Mouse (Mus musculus) hindbrain, embryonic 16.5 days (tissue): ENCODE measurements at regions not wholly inside any gene's neighbourhood (a gene's known extent, or its start where the extent isn't known, plus 50 kb on each side); places are given as distances from the start of the nearest gene placed in this dataset. TPM values are rescaled to one million over a fixed set of nuclear protein-coding genes. Genes with fewer than 3 reads are reported as not detected.
A peak's percentile ranks its signal among the peaks of the same experiment; 100 is the strongest.

ENCODE experiments used
- ATAC-seq: fragments of 200-750 bp; cut with Nextera tagmentation; 2 replicates; pipeline ENCODE4 v1.8.0; 2017; ENCODE audit warnings: moderate TSS enrichment, moderate library complexity
- H3K27ac ChIP-seq: fragments of 300-500 bp; sonication (generic); 2 replicates; pipeline ENCODE4 v1.5.1; 2014; ENCODE audit warnings: low read depth, mild to moderate bottlenecking, control low read depth, low read length, moderate library complexity
- H3K27me3 ChIP-seq: fragments of 300-500 bp; sonication (generic); replicated peaks from 2 replicates; pipeline ENCODE4 v1.6.1; 2014; ENCODE audit warnings: low read length; ENCODE audit not compliant: control insufficient read depth, insufficient read depth
- H3K36me3 ChIP-seq: fragments of 300-500 bp; sonication (generic); 2 replicates; pipeline ENCODE4 v1.6.1; 2014; ENCODE audit warnings: mild to moderate bottlenecking, low read length, moderate library complexity, mixed read lengths; ENCODE audit not compliant: control insufficient read depth, insufficient read depth
- H3K4me1 ChIP-seq: fragments of 300-500 bp; sonication (generic); 2 replicates; pipeline ENCODE4 v1.6.1; 2014; ENCODE audit warnings: low read depth, low read length; ENCODE audit not compliant: control insufficient read depth, insufficient read depth
- H3K4me2 ChIP-seq: fragments of 300-500 bp; sonication (generic); 2 replicates; pipeline ENCODE4 v1.6.1; 2014; ENCODE audit warnings: mild to moderate bottlenecking, low read length, control low read depth, moderate library complexity
- H3K4me3 ChIP-seq: fragments of 300-500 bp; sonication (generic); 2 replicates; pipeline ENCODE4 v1.5.1; 2014; ENCODE audit warnings: mild to moderate bottlenecking, low read length, control low read depth, moderate library complexity
- H3K9ac ChIP-seq: fragments of 300-500 bp; sonication (generic); 2 replicates; pipeline ENCODE4 v1.6.1; 2014; ENCODE audit warnings: low read depth, mild to moderate bottlenecking, control low read depth, low read length, moderate library complexity
- H3K9me3 ChIP-seq: fragments of 300-500 bp; sonication (generic); 2 replicates; pipeline ENCODE4 v1.6.1; 2014; ENCODE audit warnings: mild to moderate bottlenecking, low read length, moderate library complexity; ENCODE audit not compliant: control insufficient read depth
- WGBS: fragments of 180-500 bp; shearing (Covaris S2); extraction: QIAGEN DNeasy Blood & Tissue Kit; methylation state at CpG from one replicate; pipeline ENCODE4 v1.1.7; 2014; 5-methylcytosine and 5-hydroxymethylcytosine counted together
- microRNA-seq: library from miRNA; unstranded; fragments of <30 nt; microRNA quantifications from one replicate; pipeline ENCODE4, GENCODE M21; 2017

DNA sequence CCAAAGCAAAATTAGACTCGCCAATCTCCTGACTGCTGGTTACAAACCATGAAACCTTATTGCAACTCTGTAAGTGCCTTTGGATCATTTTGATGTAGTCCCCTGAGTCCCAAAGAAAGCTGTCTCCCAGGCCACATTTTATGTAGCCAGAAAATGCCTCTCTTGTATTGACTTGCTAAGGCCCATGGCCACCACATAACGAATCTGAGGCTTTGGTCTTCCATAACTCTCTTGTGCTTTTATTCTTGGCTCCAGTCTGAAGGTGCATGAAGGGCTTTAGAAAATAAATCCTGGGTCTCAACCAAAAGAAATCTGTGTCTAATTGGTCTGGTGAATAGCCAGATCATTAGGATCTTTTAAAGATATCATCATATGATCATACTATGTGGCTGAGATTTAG is 77.3 kb upstream of the Gm11146 start:
- peaks cover 4% of the 10 kb centered on the region for H3K4me1 ChIP-seq
- 0 out of 2 replicates have a peak, but pooled peaks have one; percentile 24 for ATAC-seq
- no peak overlapping the region for H3K4me2 ChIP-seq
- no peak overlapping the region for H3K9ac ChIP-seq
- no peaks in the 10 kb centered on the region for H3K36me3 ChIP-seq
- no peaks in the 10 kb centered on the region for H3K9me3 ChIP-seq
- H3K27me3 ChIP-seq = no peaks in the 10 kb centered on the region
- 39% methylated on average over 2 of the region's 2 CpGs for WGBS
- H3K4me3 ChIP-seq = no peak overlapping the region
- no peak overlapping the region for H3K27ac ChIP-seq

- H3K9me3 ChIP-seq = no peaks in the 10 kb centered on the region
- no peak overlapping the region for H3K27ac ChIP-seq
- H3K4me1 ChIP-seq = peaks cover 4% of the 10 kb centered on the region
- no peak overlapping the region for H3K4me2 ChIP-seq
- H3K9ac ChIP-seq = no peak overlapping the region
- H3K36me3 ChIP-seq = no peaks in the 10 kb centered on the region
- no peak for ATAC-seq
- 53% methylated on average over 2 of the region's 2 CpGs for WGBS
- no peak overlapping the region for H3K4me3 ChIP-seq
- no peaks in the 10 kb centered on the region for H3K27me3 ChIP-seq
Measured at GRCm38 (mm10) chr16:77676805-77677204, 74.9 kb upstream of the Gm11146 start.

DNA sequence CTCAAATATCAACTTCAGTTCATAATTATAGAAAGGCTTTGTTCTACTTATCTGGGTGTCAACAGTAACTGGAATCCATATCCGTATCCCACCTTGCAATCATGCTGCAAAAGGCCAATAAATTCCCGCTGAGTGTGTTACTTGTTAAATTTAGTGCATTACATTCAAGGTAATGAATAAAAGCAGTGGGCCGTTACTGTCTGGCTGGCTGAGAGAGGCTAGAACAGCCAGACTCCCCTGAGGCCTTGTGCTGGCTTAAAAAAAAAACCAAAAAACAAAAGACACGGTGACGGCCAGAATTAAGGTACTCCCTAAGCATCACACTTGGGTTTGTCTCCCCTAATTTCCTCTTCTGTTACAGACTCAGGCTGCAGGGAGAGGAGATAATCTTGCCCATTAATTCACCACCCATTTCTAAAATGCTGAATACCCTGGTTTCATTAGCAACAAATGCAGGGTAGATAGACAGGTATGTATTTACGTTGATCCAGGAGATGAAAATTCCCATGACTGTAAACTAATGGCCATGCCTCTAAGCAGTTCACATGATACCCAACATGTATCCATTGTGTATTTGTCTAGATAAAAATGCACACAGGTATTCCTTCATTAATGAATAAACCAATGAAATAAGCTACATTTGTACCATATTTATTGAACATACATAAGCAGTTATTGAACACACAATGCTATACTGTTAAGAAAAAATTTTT is 74.1 kb upstream of the Gm11146 start:
- peaks cover 4% of the 10 kb centered on the region for H3K4me1 ChIP-seq
- no peak overlapping the region for H3K9ac ChIP-seq
- H3K27me3 ChIP-seq = no peaks in the 10 kb centered on the region
- peak overlapping the region; percentile 66 for H3K27ac ChIP-seq
- no peaks in the 10 kb centered on the region for H3K36me3 ChIP-seq
- no peak overlapping the region for H3K4me3 ChIP-seq
- 32% methylated on average over 6 of the region's 6 CpGs for WGBS
- peak; percentile 56 for ATAC-seq
- no peak overlapping the region for H3K4me2 ChIP-seq
- no peaks in the 10 kb centered on the region for H3K9me3 ChIP-seq

DNA sequence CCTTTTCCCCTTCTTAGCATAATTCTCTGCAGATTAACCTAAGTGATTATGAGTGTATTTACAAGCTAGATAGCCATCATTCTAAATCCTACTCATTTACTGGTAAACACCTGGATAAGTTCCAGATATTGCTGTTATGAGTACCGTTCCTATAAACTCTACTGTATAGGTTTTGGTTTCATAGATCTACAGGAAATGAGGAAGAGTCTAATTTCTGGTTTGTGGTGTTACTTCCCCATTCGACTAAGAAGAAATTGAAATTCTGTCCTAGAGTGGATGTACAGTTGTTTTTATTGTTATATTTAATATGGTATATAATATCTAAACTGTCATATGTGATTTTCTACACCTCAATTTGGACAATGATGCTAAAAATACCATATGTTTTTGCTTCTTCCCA is 69.4 kb upstream of the Gm11146 start:
- H3K27me3 ChIP-seq = no peaks in the 10 kb centered on the region
- no peak overlapping the region for H3K4me3 ChIP-seq
- H3K36me3 ChIP-seq = no peaks in the 10 kb centered on the region; the same call in 1 of the 2 replicates
- WGBS = 96% methylated on average over 2 of the region's 2 CpGs
- no peak overlapping the region for H3K27ac ChIP-seq
- no peak overlapping the region for H3K9ac ChIP-seq
- H3K4me1 ChIP-seq = peaks cover 4% of the 10 kb centered on the region
- H3K9me3 ChIP-seq = no peaks in the 10 kb centered on the region
- no peak overlapping the region for H3K4me2 ChIP-seq
- ATAC-seq = no peak

DNA sequence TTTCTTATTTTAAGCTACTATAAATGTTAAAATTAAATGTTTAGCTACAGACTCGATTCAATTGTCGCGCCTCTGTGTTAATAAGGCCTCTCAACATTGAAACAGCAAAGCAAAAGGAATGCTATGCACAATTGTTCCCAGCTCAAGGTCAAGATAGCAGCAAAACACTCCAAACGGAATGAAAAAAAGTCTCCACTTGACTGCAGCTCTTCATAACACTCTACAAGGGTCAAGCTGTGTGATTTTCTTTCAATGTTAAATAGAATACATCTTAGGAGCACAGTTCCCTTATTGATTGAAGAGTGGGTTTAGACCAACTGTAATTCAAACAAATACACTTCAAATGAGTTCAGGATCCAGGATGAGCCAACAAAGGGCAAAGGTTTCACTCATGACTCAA is 63.9 kb upstream of the Gm11146 start:
- Histone ChIP-seq H3K4me3 (no peak overlapping the region), H3K27ac (no peak overlapping the region; the same call in 1 of the 2 replicates), H3K27me3 (no peaks in the 10 kb centered on the region), H3K4me1 (peaks cover 23% of the 10 kb centered on the region), H3K36me3 (no peaks in the 10 kb centered on the region; the same call in 1 of the 2 replicates), H3K9me3 (no peaks in the 10 kb centered on the region), H3K9ac (no peak overlapping the region), H3K4me2 (no peak overlapping the region)
- 79% methylated on average over 4 of the region's 4 CpGs for WGBS
- no peak for ATAC-seq

- no peak overlapping the region for H3K9ac ChIP-seq
- 9% methylated on average over 4 of the region's 4 CpGs for whole genome bisulfite sequencing
Measured at GRCm38 (mm10) chr16:77662107-77662518, 60.2 kb upstream of the Gm11146 start.

DNA sequence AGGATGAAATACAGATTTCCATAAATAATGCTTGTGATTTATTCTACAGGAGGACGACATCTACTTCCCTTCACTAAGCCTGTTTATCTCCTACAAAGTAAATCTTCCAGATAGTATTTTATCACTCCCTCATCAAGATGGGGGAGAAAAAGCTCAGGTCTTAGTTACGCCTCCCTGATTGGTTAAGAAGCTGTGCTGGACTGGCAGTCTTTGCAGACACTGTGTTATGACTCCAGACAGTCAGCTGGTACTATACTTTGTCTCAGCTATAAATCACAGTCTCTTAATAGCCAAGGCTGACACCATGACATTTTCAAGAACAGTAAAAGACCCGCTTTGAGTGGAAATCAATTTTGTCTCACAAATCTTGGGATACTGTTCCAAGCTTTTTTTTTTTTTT is 51.4 kb upstream of the Gm11146 start:
- Histone ChIP-seq H3K9me3 (no peaks in the 10 kb centered on the region), H3K36me3 (no peaks in the 10 kb centered on the region), H3K27ac (no peak overlapping the region), H3K4me1 (peaks cover 6% of the 10 kb centered on the region), H3K4me2 (no peak overlapping the region), H3K27me3 (no peaks in the 10 kb centered on the region), H3K4me3 (no peak overlapping the region), H3K9ac (no peak overlapping the region)
- 38% methylated on average over 3 of the region's 3 CpGs for WGBS
- ATAC-seq = no peak; the same call in 1 of the 2 replicates

More at GRCm38 (mm10) chr16:77662107-77662518, 60.2 kb upstream of the Gm11146 start:
- no peaks in the 10 kb centered on the region for H3K36me3 ChIP-seq
- ATAC-seq = peak; percentile 94
- H3K4me1 ChIP-seq = peaks cover 23% of the 10 kb centered on the region
- H3K4me2 ChIP-seq = peak overlapping the region; percentile 34
- H3K27ac ChIP-seq = peak overlapping the region; percentile 76
- H3K27me3 ChIP-seq = no peaks in the 10 kb centered on the region
- no peaks in the 10 kb centered on the region for H3K9me3 ChIP-seq
- H3K4me3 ChIP-seq = no peak overlapping the region

Small RNA genes in the stretch of these regions (microRNA-seq; reads per million reads assigned to microRNA genes)
- gene Gm25025 = not detected
